Mouse (Mus musculus): ENCODE results near the gene Wdfy3. TPM values are rescaled to one million over a fixed set of nuclear protein-coding genes. Genes with fewer than 3 reads are reported as not detected.
"Not testable (repeated sequence)": the region's sequence is repeated elsewhere in the genome, so short reads cannot be mapped to it uniquely, and the experiment has no call there.

Gene Wdfy3
- total RNA-seq, 1 experiment from 2014 or later = 20.8 TPM

GRCm38 (mm10) chr5:101904841-101905240 lies 164.9 kb downstream of the Wdfy3 start:
- not testable (repeated sequence) for ATAC-seq (ENCODE audit: extremely low read depth, insufficient number of reproducible peaks, low FRiP score, poor library complexity, severe bottlenecking)

DNA sequence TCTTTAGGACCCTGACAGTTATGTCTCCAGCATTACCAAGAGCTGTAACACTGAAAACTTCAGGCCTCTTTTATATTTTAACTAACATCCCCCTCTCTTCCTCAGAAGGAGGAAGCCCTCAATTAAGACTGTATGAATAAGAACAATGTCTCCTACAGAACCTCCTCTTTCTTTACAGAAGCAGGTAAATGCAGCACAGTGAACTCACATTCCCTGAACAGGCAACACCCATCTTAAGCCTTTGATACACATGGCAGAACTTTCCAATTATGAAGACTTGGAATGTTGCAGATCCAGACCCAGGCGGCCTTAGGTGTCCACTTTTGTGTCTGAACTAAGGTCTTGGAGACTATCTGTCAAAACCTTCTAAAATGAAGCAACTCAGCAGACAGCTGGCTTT lies 167.0 kb downstream of the Wdfy3 start:
- ATAC-seq (ENCODE audit: extremely low read depth, insufficient number of reproducible peaks, low FRiP score, poor library complexity, severe bottlenecking) = no peak

DNA sequence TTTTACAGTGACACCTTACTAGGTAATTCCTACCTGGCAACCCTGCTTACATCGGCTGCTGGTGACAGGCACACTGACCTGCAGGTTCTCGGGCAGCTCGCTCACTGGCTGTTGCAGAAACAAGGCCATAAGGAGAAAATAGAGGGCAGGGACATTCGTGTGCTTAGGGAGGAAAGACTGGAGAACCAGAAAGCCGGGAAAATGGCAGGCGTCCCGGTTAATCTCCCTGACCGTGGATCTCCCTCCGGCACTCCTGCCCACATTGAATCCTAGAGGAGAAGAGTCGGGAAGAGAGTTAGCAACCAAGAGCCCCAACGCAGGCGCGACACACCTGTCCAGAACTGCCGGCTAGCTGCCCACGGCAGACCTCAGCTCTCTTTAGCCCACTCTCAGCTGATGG lies 169.7 kb downstream of the Wdfy3 start:
- ATAC-seq (ENCODE audit: extremely low read depth, insufficient number of reproducible peaks, low FRiP score, poor library complexity, severe bottlenecking) = no peak

DNA sequence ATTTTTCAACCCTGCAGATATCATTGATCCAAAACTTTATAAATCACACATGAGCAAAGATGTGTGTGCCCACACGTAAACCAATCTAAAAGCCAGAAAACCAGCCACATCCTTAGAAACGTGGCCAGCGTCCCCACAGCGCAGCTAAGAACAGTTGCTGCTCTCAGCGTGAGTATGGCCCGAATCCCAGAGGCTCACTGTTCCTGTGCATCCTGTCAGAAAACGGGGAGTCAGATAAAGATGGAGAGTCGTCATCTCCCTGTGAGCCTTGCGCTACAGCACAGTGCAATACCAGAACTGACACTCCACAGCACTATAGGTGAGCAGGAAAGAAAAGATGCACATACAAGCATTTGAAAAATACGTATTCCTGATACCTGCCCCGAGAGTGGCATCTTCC lies 172.9 kb downstream of the Wdfy3 start:
- ATAC-seq (ENCODE audit: extremely low read depth, insufficient number of reproducible peaks, low FRiP score, poor library complexity, severe bottlenecking) = no peak

- no peak for ATAC-seq (ENCODE audit: extremely low read depth, insufficient number of reproducible peaks, low FRiP score, poor library complexity, severe bottlenecking)
Measured at GRCm38 (mm10) chr5:101895717-101896645, 173.7 kb downstream of the Wdfy3 start.

- no peak for ATAC-seq (ENCODE audit: extremely low read depth, insufficient number of reproducible peaks, low FRiP score, poor library complexity, severe bottlenecking)
Measured at GRCm38 (mm10) chr5:101895119-101895518, 174.6 kb downstream of the Wdfy3 start.

- ATAC-seq (ENCODE audit: extremely low read depth, insufficient number of reproducible peaks, low FRiP score, poor library complexity, severe bottlenecking) = no peak
Measured at GRCm38 (mm10) chr5:101893820-101894515, 175.8 kb downstream of the Wdfy3 start.

- ATAC-seq (ENCODE audit: extremely low read depth, insufficient number of reproducible peaks, low FRiP score, poor library complexity, severe bottlenecking) = no peak
Measured at GRCm38 (mm10) chr5:101891694-101892416, 177.9 kb downstream of the Wdfy3 start.

DNA sequence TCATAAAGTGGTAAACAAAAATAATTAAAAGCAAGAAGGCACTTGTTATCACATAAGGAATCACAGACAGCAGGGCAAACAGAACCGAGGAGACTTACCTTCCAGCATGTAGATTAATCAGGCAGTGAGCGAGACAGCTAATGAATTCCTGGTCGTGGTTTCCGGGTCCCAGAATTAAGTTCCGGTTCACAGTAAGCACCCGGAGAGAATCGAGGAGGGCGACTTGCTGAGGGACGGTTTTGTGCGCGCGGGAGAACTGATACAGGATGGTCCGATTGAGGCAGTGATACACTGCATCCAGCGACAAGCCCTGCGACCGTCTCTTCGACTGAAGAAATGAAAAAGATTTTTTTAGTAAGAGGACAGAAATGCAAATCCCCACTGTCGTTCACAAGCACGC lies 181.7 kb downstream of the Wdfy3 start:
- no peak for ATAC-seq (ENCODE audit: extremely low read depth, insufficient number of reproducible peaks, low FRiP score, poor library complexity, severe bottlenecking)

DNA sequence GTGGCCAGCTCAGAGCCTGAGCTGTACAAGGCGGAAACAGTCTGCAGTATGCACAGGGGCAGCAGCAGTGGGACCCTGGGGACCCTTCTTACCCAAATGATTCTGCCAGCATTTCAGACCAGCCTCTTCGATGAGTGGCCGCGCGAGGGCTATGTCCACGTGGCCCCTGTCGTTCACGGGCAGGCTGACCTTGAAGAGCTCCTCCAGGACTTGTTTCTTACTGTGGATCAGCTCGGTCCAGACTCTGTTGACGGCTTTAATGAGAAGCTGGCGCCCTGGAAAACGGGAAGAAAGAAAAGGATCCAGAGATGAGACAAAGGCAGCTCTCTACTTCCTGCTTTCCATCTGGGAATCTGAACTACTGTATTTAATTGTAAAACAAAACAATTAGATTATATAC lies 184.7 kb downstream of the Wdfy3 start:
- no peak for ATAC-seq (ENCODE audit: extremely low read depth, insufficient number of reproducible peaks, low FRiP score, poor library complexity, severe bottlenecking)

DNA sequence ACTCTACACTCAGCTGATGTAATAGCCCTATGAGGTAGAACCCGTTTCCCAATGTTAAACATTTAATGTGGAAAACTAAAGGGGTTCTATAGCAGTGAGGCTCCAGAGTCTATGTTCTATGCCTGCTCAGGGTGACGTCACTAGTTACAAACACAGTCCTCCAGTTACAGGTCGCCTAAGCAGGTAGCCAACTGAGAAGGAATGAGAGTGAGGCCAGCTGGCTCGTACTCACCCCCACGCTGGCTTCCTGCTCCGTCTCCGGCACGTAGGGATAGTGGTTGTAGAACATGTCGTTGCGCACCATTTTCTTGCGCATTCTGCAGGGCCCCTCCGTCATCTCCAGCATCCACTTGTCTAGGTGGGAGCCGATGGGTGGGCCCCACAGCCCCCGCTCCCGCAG lies 187.5 kb downstream of the Wdfy3 start:
- ATAC-seq (ENCODE audit: extremely low read depth, insufficient number of reproducible peaks, low FRiP score, poor library complexity, severe bottlenecking) = no peak

GRCm38 (mm10) chr5:101879914-101880313 lies 189.8 kb downstream of the Wdfy3 start:
- no peak for ATAC-seq (ENCODE audit: extremely low read depth, insufficient number of reproducible peaks, low FRiP score, poor library complexity, severe bottlenecking)

DNA sequence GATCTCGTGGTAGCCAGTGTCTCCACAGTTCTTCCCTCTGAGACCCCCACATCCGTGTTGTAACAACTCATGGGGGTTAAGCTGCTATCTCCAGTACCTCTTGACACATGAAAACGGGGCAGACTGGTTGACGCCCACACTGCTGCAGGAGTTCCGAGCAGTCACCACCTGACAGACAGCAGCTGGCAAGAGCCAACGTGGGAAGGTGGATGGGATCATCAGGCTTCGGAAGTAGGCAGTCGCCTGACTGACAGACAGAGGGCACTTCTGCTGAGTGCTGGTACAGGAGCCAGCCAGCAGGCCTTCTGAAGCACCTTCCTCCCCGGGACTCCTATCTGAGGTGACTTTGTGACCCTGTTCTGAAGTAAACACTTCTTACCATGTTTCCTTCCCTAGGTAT lies 191.3 kb downstream of the Wdfy3 start:
- ATAC-seq (ENCODE audit: extremely low read depth, insufficient number of reproducible peaks, low FRiP score, poor library complexity, severe bottlenecking) = no peak

- ATAC-seq (ENCODE audit: extremely low read depth, insufficient number of reproducible peaks, low FRiP score, poor library complexity, severe bottlenecking) = no peak
Measured at GRCm38 (mm10) chr5:101876185-101876584, 193.5 kb downstream of the Wdfy3 start.

- no peak for ATAC-seq (ENCODE audit: extremely low read depth, insufficient number of reproducible peaks, low FRiP score, poor library complexity, severe bottlenecking)
Measured at GRCm38 (mm10) chr5:101866722-101867121, 203.0 kb downstream of the Wdfy3 start.

DNA sequence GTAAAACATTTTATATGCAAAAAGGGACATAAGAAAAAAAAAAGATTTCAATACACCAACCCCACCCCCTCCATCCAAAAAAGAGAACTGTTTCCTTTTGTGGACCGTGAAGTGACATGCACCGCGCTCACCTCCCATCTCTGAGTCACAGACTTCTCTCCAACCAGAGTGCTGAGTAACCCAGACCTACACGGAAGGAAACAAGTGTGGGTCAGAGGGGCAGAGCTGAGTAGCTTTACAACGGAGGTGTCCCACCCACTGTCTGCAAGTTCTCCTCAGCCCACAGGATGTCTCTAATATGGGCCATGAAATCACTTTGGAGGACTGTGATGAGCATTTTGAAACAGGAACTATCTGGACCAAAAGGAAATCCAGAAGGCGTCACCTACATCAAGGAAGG lies 205.8 kb downstream of the Wdfy3 start:
- no peak for ATAC-seq (ENCODE audit: extremely low read depth, insufficient number of reproducible peaks, low FRiP score, poor library complexity, severe bottlenecking)

DNA sequence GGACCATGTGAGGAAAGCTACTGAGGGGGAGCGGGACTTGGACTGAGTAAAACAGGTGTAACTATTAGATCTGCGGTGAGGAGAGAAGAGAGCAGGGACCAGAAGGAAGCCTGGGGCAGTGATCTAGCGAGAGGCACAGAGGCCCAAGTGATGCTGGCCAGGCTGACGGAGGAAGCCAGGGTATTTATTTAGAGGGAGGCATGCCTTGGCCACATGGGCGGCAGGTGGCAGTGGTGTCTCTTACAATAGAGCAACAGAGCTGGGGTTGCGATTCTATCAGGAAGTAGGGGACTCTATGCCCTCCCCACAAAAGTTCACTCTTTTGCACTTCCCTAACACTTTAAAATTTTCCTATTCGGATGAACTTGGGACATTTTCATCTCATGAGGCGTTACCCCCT lies 207.1 kb downstream of the Wdfy3 start:
- ATAC-seq (ENCODE audit: extremely low read depth, insufficient number of reproducible peaks, low FRiP score, poor library complexity, severe bottlenecking) = no peak

DNA sequence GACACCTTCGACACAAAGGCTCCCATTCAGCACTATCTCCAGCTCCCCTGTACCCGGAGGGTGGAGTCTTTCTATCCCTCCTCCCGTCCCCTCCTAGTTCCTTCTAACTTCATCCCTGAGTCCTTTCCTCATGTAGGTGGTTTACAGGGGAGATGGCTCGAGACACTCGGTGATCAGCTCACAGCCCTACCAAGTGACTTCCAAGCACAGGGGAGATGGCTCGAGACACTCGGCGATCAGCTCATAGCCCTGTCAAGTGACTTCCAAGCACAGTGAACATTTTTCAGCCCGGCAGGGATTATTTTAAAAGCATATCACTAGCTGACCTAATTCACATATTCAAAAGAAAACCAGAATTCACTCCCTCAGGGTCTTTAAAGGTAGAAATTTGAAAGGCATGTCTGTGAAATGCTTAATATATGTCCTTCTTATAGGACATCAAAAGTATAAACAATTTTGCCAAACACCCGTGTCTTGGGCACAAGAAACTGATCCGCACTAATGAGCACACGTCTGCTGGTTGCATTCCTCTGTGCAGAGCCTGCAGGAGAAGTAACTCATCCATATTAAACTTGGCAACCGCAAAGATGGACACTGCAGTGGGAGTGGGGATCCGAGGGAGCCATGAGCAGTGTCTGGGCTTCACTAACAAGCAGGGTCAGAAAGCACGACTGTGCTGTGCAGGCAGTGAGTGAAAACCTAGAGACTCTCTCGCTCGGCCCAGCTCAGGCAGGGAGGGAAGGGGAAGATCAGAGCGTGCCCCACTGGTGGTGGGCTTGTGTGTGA lies 207.7 kb downstream of the Wdfy3 start:
- no peak for ATAC-seq (ENCODE audit: extremely low read depth, insufficient number of reproducible peaks, low FRiP score, poor library complexity, severe bottlenecking)

- no peak for ATAC-seq (ENCODE audit: extremely low read depth, insufficient number of reproducible peaks, low FRiP score, poor library complexity, severe bottlenecking)
Measured at GRCm38 (mm10) chr5:101858891-101859436, 210.8 kb downstream of the Wdfy3 start.

Measured in neutrophil, adult 5-6 weeks (primary cell).